Mouse (Mus musculus) forebrain, embryonic 13.5 days (tissue): ENCODE measurements around the gene Upk1a. TPM values are rescaled to one million over a fixed set of nuclear protein-coding genes. Genes with fewer than 3 reads are reported as not detected.

Experiments used
- microRNA-seq: library from miRNA; unstranded; fragments of <30 nt; microRNA quantifications from one replicate; pipeline ENCODE4, GENCODE M21; 2016
- polyA plus RNA-seq: library from polyadenylated mRNA; unstranded; fragments of >200 nt; fragmentation: Nextera tagmentation; extraction: Ambion mirVana; gene quantifications from 2 replicates; pipeline ENCODE4 v1.2.1, GENCODE M21; 2015

The Upk1a gene
- polyA plus RNA-seq, 1 experiment from 2014 or later = 0.19 TPM

Small RNAs within 50 kb of the gene (microRNA-seq; reads per million reads assigned to microRNA genes)
- gene Mir3569 = not detected

Other genes with a start within 250 kb of the Upk1a start
- gene Tyrobp, start 199.1 kb downstream of the Upk1a start, polyA plus RNA-seq = 12.1 and 15.6 TPM in 2 replicates
- gene Hcst, start 193.0 kb downstream of the Upk1a start, polyA plus RNA-seq = 0.88 TPM in 1 of 2 replicates, not detected in the other
- gene Nfkbid, start 191.1 kb downstream of the Upk1a start, polyA plus RNA-seq = 1.3 and 1.6 TPM in 2 replicates
- gene Aplp1, start 167.3 kb downstream of the Upk1a start, polyA plus RNA-seq = 306 and 329 TPM in 2 replicates
- 0.36 and 0.65 TPM in 2 replicates for gene Kirrel2, start 155.2 kb downstream of the Upk1a start, polyA plus RNA-seq
- 0.15 and 0.18 TPM in 2 replicates for gene Nphs1, start 154.5 kb downstream of the Upk1a start, polyA plus RNA-seq
- gene Prodh2, start 119.2 kb downstream of the Upk1a start, polyA plus RNA-seq = 0.31 TPM in 1 of 2 replicates, not detected in the other
- gene Arhgap33, start 77.8 kb downstream of the Upk1a start, polyA plus RNA-seq = 80.6 and 88.7 TPM in 2 replicates
- 11.0 and 12.1 TPM in 2 replicates for gene Hspb6, start 60.7 kb downstream of the Upk1a start, polyA plus RNA-seq
- gene Proser3, start 60.5 kb downstream of the Upk1a start, polyA plus RNA-seq = 14.8 and 17.5 TPM in 2 replicates
- gene Lin37, start 53.0 kb downstream of the Upk1a start, polyA plus RNA-seq = 53.0 and 65.1 TPM in 2 replicates
- 114 and 122 TPM in 2 replicates for gene U2af1l4, start 49.5 kb downstream of the Upk1a start, polyA plus RNA-seq
- 20.2 and 22.5 TPM in 2 replicates for gene Gm49396, start 49.5 kb downstream of the Upk1a start, polyA plus RNA-seq
- 128 and 141 TPM in 2 replicates for gene Psenen, start 49.2 kb downstream of the Upk1a start, polyA plus RNA-seq
- gene Igflr1, start 47.4 kb downstream of the Upk1a start, polyA plus RNA-seq = 7.4 and 8.2 TPM in 2 replicates
- 11.6 and 14.1 TPM in 2 replicates for gene Kmt2b, start 24.1 kb downstream of the Upk1a start, polyA plus RNA-seq
- 0.34 and 0.43 TPM in 2 replicates for gene Zbtb32, start 13.9 kb downstream of the Upk1a start, polyA plus RNA-seq
- 944 and 1,056 TPM in 2 replicates for gene Cox6b1, start 13.3 kb upstream of the Upk1a start, polyA plus RNA-seq
- gene Etv2, start 23.0 kb upstream of the Upk1a start, polyA plus RNA-seq = not detected in 2 replicates
- gene Rbm42, start 37.5 kb upstream of the Upk1a start, polyA plus RNA-seq = 144 and 146 TPM in 2 replicates
- gene Haus5, start 52.1 kb upstream of the Upk1a start, polyA plus RNA-seq = 52.7 and 57.2 TPM in 2 replicates
- gene Pmis2, start 58.8 kb upstream of the Upk1a start, polyA plus RNA-seq = not detected in 2 replicates
- not detected in 2 replicates for gene 2200002J24Rik, start 86.1 kb upstream of the Upk1a start, polyA plus RNA-seq
- 0.79 and 1.4 TPM in 2 replicates for gene Atp4a, start 99.4 kb upstream of the Upk1a start, polyA plus RNA-seq
- gene Tmem147, start 116.7 kb upstream of the Upk1a start, polyA plus RNA-seq = 182 and 188 TPM in 2 replicates
- 0.93 and 1.0 TPM in 2 replicates for gene Gapdhs, start 130.8 kb upstream of the Upk1a start, polyA plus RNA-seq
- 1.5 and 1.9 TPM in 2 replicates for gene Sbsn, start 138.6 kb upstream of the Upk1a start, polyA plus RNA-seq
- 0.68 TPM in 1 of 2 replicates, not detected in the other for gene Dmkn, start 150.9 kb upstream of the Upk1a start, polyA plus RNA-seq
- gene Krtdap, start 175.0 kb upstream of the Upk1a start, polyA plus RNA-seq = not detected in 2 replicates
- gene Ffar2, start 210.9 kb upstream of the Upk1a start, polyA plus RNA-seq = 0.09 TPM in 1 of 2 replicates, not detected in the other
- gene Ffar3, start 243.3 kb upstream of the Upk1a start, polyA plus RNA-seq = not detected in 2 replicates
- not detected in 2 replicates for gene Ffar1, start 248.7 kb upstream of the Upk1a start, polyA plus RNA-seq